Comparison of ENCODE assay signal across 9 mouse cellular contexts in genomic region chr15:99651984-99652872, GRCm38 (mm10). TPM values are rescaled to one million over a fixed set of nuclear protein-coding genes. Genes with fewer than 3 reads are reported as not detected.
DNase-seq lines count a peak whose midpoint lies in the region; ATAC-seq and TF ChIP-seq lines count a peak whose summit lies in the region.
"Had no signal": no experiment of that assay in that cellular context is flagged by ENCODE, and none has a peak within 500 bp of the region (broad histone marks: within the 10 kb centered on the region; RNA-seq: fewer than 3 reads in every experiment).

No protein-coding gene starts in this region.

- no peaks in the 10 kb centered on the region for H3K9me3 ChIP-seq in kidney, postnatal 0 days (replicated peaks; ENCODE audit: low read length)
- H3K9me3 ChIP-seq in embryonic facial prominence, embryonic 15.5 days (replicated peaks), result no peaks in the 10 kb centered on the region
- H3K9me3 ChIP-seq in limb, embryonic 11.5 days (ENCODE audit: control insufficient read depth, low read length), result no peaks in the 10 kb centered on the region

- H3K4me3 ChIP-seq in kidney, postnatal 0 days (replicated peaks; ENCODE audit: low read depth, low read length), result peak overlapping the region; percentile 78
- H3K4me3 ChIP-seq in embryonic facial prominence, embryonic 15.5 days (replicated peaks), result peak overlapping the region; percentile 90
- peak overlapping the region; percentile 81 for H3K4me3 ChIP-seq in limb, embryonic 11.5 days (ENCODE audit: low read depth, low read length)

- DNase-seq in kidney, postnatal 0 days (ENCODE audit: low spot score), result no peak
- DNase-seq in kidney, postnatal 25 days, result no peak
- DNase-seq in limb, embryonic 11.5 days (ENCODE audit: low spot score), result no peak
- peak; percentile 47 for DNase-seq in naive thymus-derived CD4-positive, alpha-beta T cell, adult 2 months (ENCODE audit: low read depth)
- no peak for DNase-seq in adrenal gland, postnatal 25 days
- DNase-seq in gastrocnemius, postnatal 14 days, result no peak
- no peak for DNase-seq in layer of hippocampus, postnatal 10 days (ENCODE audit: low spot score in 2 of 2)

- no peaks in the 10 kb centered on the region for H3K36me3 ChIP-seq in kidney, postnatal 0 days (ENCODE audit: insufficient read depth, low read length)
- H3K36me3 ChIP-seq in embryonic facial prominence, embryonic 15.5 days, result no peaks in the 10 kb centered on the region
- H3K36me3 ChIP-seq in limb, embryonic 11.5 days (ENCODE audit: control insufficient read depth, insufficient read depth, low read length), result no peaks in the 10 kb centered on the region

- H3K27me3 ChIP-seq in kidney, postnatal 0 days (ENCODE audit: insufficient read depth, low read length), result 0 out of 2 replicates have a peak, but pooled peaks cover 4% of the 10 kb centered on the region
- peaks cover 35% of the 10 kb centered on the region for H3K27me3 ChIP-seq in embryonic facial prominence, embryonic 15.5 days
- peaks cover 32% of the 10 kb centered on the region for H3K27me3 ChIP-seq in limb, embryonic 11.5 days (ENCODE audit: control insufficient read depth, insufficient read depth, low read length)

- no peak overlapping the region for H3K27ac ChIP-seq in kidney, postnatal 0 days
- no peak overlapping the region for H3K27ac ChIP-seq in embryonic facial prominence, embryonic 15.5 days (replicated peaks)
- no peak overlapping the region for H3K27ac ChIP-seq in limb, embryonic 11.5 days (replicated peaks; ENCODE audit: low read depth, low read length)

- intact Hi-C loops in gastrocnemius, postnatal 14 days (cut with DNase I; ENCODE audit: low total_unique reads), result no loop called here

- TF ChIP-seq CTCF in kidney, postnatal 0 days (IDR thresholded peaks at IDR 0.05; ENCODE audit: low read depth), result no peak

- H3K9ac ChIP-seq in kidney, postnatal 0 days (ENCODE audit: low read depth, low read length), result no peak overlapping the region
- H3K9ac ChIP-seq in embryonic facial prominence, embryonic 15.5 days, result no peak overlapping the region
- no peak overlapping the region for H3K9ac ChIP-seq in limb, embryonic 11.5 days (ENCODE audit: low read length)

- 70% methylated on average over 10 of the region's 10 CpGs for whole genome bisulfite sequencing in kidney, postnatal 0 days
- 63% methylated on average over 10 of the region's 10 CpGs for WGBS in embryonic facial prominence, embryonic 15.5 days
- 73% methylated on average over 10 of the region's 10 CpGs for WGBS in limb, embryonic 11.5 days

- no peak for ATAC-seq in kidney, postnatal 0 days (replicated peaks; ENCODE audit: low FRiP score, low read depth)
- ATAC-seq in embryonic facial prominence, embryonic 15.5 days (ENCODE audit: insufficient number of reproducible peaks, low FRiP score, low TSS enrichment, low read depth), result no peak
- ATAC-seq in limb, embryonic 11.5 days (ENCODE audit: insufficient number of reproducible peaks, low FRiP score, low TSS enrichment, low read depth), result no peak

- H3K4me2 ChIP-seq in kidney, postnatal 0 days (ENCODE audit: low read length), result peak overlapping the region; percentile 86
- peak overlapping the region; percentile 79 for H3K4me2 ChIP-seq in embryonic facial prominence, embryonic 15.5 days (replicated peaks)
- peak overlapping the region; percentile 65; the same call in 1 of the 2 replicates for H3K4me2 ChIP-seq in limb, embryonic 11.5 days (ENCODE audit: low read depth, severe bottlenecking)

- H3K4me1 ChIP-seq in kidney, postnatal 0 days (replicated peaks; ENCODE audit: insufficient read depth, low read length), result peaks cover 23% of the 10 kb centered on the region
- peaks cover 48% of the 10 kb centered on the region for H3K4me1 ChIP-seq in embryonic facial prominence, embryonic 15.5 days
- peaks cover 30% of the 10 kb centered on the region for H3K4me1 ChIP-seq in limb, embryonic 11.5 days (ENCODE audit: control insufficient read depth, insufficient read depth, low read length)

RNA-seq across cellular contexts. Expression of gene Racgap1, which starts 0.8 kb away (rescaled TPM):
- polyA plus RNA-seq in kidney, postnatal 0 days (2015; fragmentation: Nextera tagmentation; extraction: Ambion mirVana), result 53.5 and 62.7 TPM in 2 replicates
- polyA plus RNA-seq in embryonic facial prominence, embryonic 15.5 days (2015; fragmentation: Nextera tagmentation; extraction: Ambion mirVana), result 110 and 118 TPM in 2 replicates
- 108 and 125 TPM in 2 replicates for polyA plus RNA-seq in limb, embryonic 11.5 days (2014; fragmentation: Nextera tagmentation; extraction: Ambion mirVana)
- total RNA-seq in adrenal gland, postnatal 25 days (2021), result 13.4 and 13.6 TPM in 2 replicates
- 1 to 10 TPM; 7.5 to 8.7 TPM for total RNA-seq in gastrocnemius, postnatal 14 days (2021)
- total RNA-seq in layer of hippocampus, postnatal 10 days (2021), result 10 to 100 TPM; 13.6 TPM

RNA-seq across cellular contexts. Expression of gene Asic1, which starts 17.9 kb away (rescaled TPM):
- polyA plus RNA-seq in kidney, postnatal 0 days (2015; fragmentation: Nextera tagmentation; extraction: Ambion mirVana), result 1.1 and 1.5 TPM in 2 replicates
- polyA plus RNA-seq in embryonic facial prominence, embryonic 15.5 days (2015; fragmentation: Nextera tagmentation; extraction: Ambion mirVana), result 4.4 and 4.6 TPM in 2 replicates
- 0.57 and 0.64 TPM in 2 replicates for polyA plus RNA-seq in limb, embryonic 11.5 days (2014; fragmentation: Nextera tagmentation; extraction: Ambion mirVana)
- total RNA-seq in adrenal gland, postnatal 25 days (2021), result 0.33 and 0.49 TPM in 2 replicates
- 1 to 10 TPM in 1 of 2 experiments, under 1 TPM in 1; 0.69 to 1.0 TPM for total RNA-seq in gastrocnemius, postnatal 14 days (2021)
- total RNA-seq in layer of hippocampus, postnatal 10 days (2021), result 10 to 100 TPM; 50.7 to 54.6 TPM

RNA-seq across cellular contexts. Expression of gene Smarcd1, which starts 49.7 kb away (rescaled TPM):
- polyA plus RNA-seq in kidney, postnatal 0 days (2015; fragmentation: Nextera tagmentation; extraction: Ambion mirVana), result 44.2 and 46.5 TPM in 2 replicates
- 37.4 and 40.1 TPM in 2 replicates for polyA plus RNA-seq in embryonic facial prominence, embryonic 15.5 days (2015; fragmentation: Nextera tagmentation; extraction: Ambion mirVana)
- 80.6 and 83.8 TPM in 2 replicates for polyA plus RNA-seq in limb, embryonic 11.5 days (2014; fragmentation: Nextera tagmentation; extraction: Ambion mirVana)
- 51.9 and 63.6 TPM in 2 replicates for total RNA-seq in adrenal gland, postnatal 25 days (2021)
- 10 to 100 TPM in 1 of 2 experiments, 1 to 10 TPM in 1; 9.4 to 11.5 TPM for total RNA-seq in gastrocnemius, postnatal 14 days (2021)
- total RNA-seq in layer of hippocampus, postnatal 10 days (2021), result 10 to 100 TPM; 89.4 to 94.3 TPM

RNA-seq across cellular contexts. Expression of gene Aqp6, which starts 51.0 kb away (rescaled TPM):
- polyA plus RNA-seq in kidney, postnatal 0 days (2015; fragmentation: Nextera tagmentation; extraction: Ambion mirVana), result 2.3 and 2.7 TPM in 2 replicates
- not detected in 2 replicates for polyA plus RNA-seq in embryonic facial prominence, embryonic 15.5 days (2015; fragmentation: Nextera tagmentation; extraction: Ambion mirVana)
- not detected in 2 replicates for polyA plus RNA-seq in limb, embryonic 11.5 days (2014; fragmentation: Nextera tagmentation; extraction: Ambion mirVana)
- not detected in 2 replicates for total RNA-seq in adrenal gland, postnatal 25 days (2021)
- total RNA-seq in gastrocnemius, postnatal 14 days (2021), result not detected
- not detected for total RNA-seq in layer of hippocampus, postnatal 10 days (2021)
- total RNA-seq: neutrophil, adult 5-6 weeks had no signal

RNA-seq across cellular contexts. Expression of gene Gm17349, which starts 53.1 kb away (rescaled TPM):
- not detected in 2 replicates for polyA plus RNA-seq in kidney, postnatal 0 days (2015; fragmentation: Nextera tagmentation; extraction: Ambion mirVana)
- not detected in 2 replicates for polyA plus RNA-seq in embryonic facial prominence, embryonic 15.5 days (2015; fragmentation: Nextera tagmentation; extraction: Ambion mirVana)
- polyA plus RNA-seq in limb, embryonic 11.5 days (2014; fragmentation: Nextera tagmentation; extraction: Ambion mirVana), result not detected in 2 replicates
- total RNA-seq in adrenal gland, postnatal 25 days (2021), result 30.4 and 43.7 TPM in 2 replicates
- 1 to 10 TPM; 1.7 to 1.9 TPM for total RNA-seq in gastrocnemius, postnatal 14 days (2021)
- 1 to 10 TPM; 1.5 to 2.2 TPM for total RNA-seq in layer of hippocampus, postnatal 10 days (2021)
- total RNA-seq: neutrophil, adult 5-6 weeks had no signal

Comparison
In these comparisons a context has a peak if more than half of its experiments do, and no peak if none do; other contexts are left out.
1. RNA of gene Asic1, which starts 17.9 kb away (total RNA-seq): 50.7 to 54.6 TPM in layer of hippocampus, postnatal 10 days; 0.69 to 1.0 TPM in gastrocnemius, postnatal 14 days and 0.33 to 0.49 TPM in adrenal gland, postnatal 25 days; every median in the first group is over 10 times any median in the second.
2. Peak in every context shown above with its lines, with median percentiles within 50 percentile points of each other: H3K4me2 ChIP-seq and H3K4me3 ChIP-seq.